Mouse (Mus musculus) myocyte (in vitro differentiated cells): ENCODE data around the gene Slc11a2. TPM values are rescaled to one million over a fixed set of nuclear protein-coding genes. Genes with fewer than 3 reads are reported as not detected.

Experiments
- H3K27me3 ChIP-seq: one replicate; pipeline ENCODE4 v1.6.1; 2011; ENCODE audit not compliant: control insufficient read depth, insufficient read depth, insufficient read length
- H3K36me3 ChIP-seq: one replicate; pipeline ENCODE4 v1.6.1; 2011; ENCODE audit not compliant: control insufficient read depth, insufficient read depth
- H3K4me2 ChIP-seq: one replicate; pipeline ENCODE4 v1.6.1; 2011; ENCODE audit warnings: low read depth, control low read depth
- H3K4me3 ChIP-seq: one replicate; pipeline ENCODE4 v1.5.1; 2011; ENCODE audit warnings: mild to moderate bottlenecking, control low read depth, moderate library complexity
- H3K79me2 ChIP-seq: one replicate; pipeline ENCODE4 v1.6.1; 2011; ENCODE audit not compliant: control insufficient read depth, insufficient read depth
- H3ac ChIP-seq: one replicate; pipeline ENCODE4 v1.6.1; 2011; ENCODE audit not compliant: control insufficient read depth, insufficient read length
- CEBPB ChIP-seq: IDR thresholded peaks from 2 replicates; pipeline ENCODE4 v1.6.1; 2011; ENCODE audit warnings: mild to moderate bottlenecking, moderate library complexity; ENCODE audit not compliant: poor library complexity, insufficient read depth, severe bottlenecking
- E2F4 ChIP-seq: IDR thresholded peaks from one replicate; pipeline ENCODE4 v1.6.1; 2011; ENCODE audit warnings: mild to moderate bottlenecking, control low read depth, moderate library complexity; ENCODE audit not compliant: insufficient read depth
- MAX ChIP-seq: IDR thresholded peaks from one replicate; pipeline ENCODE4 v1.6.1; 2011; ENCODE audit warnings: low read depth, mild to moderate bottlenecking, control low read depth
- MYOD1 ChIP-seq, 3 experiments: IDR thresholded peaks; one replicate each; pipeline ENCODE4 v1.6.1; 2011; ENCODE audit warnings: control low read depth in 2 of 3, low read depth in 2 of 3, mild to moderate bottlenecking in 2 of 3, moderate library complexity in 1 of 3; ENCODE audit not compliant: insufficient read length in 2 of 3, control insufficient read depth in 1 of 3
- MYOG ChIP-seq, 3 experiments: IDR thresholded peaks; one replicate each; pipeline ENCODE4 v1.6.1; 2011; ENCODE audit warnings: control low read depth in 2 of 3, low read depth in 2 of 3, mild to moderate bottlenecking in 2 of 3; ENCODE audit not compliant: insufficient read length in 2 of 3, control insufficient read depth in 1 of 3, insufficient read depth in 1 of 3
- POLR2A ChIP-seq: IDR thresholded peaks from one replicate; pipeline ENCODE4 v1.6.1; 2011; ENCODE audit warnings: low read depth, mild to moderate bottlenecking, control low read depth, moderate library complexity; ENCODE audit not compliant: insufficient read length
- POLR2AphosphoS2 ChIP-seq: IDR thresholded peaks from one replicate; pipeline ENCODE4 v1.6.1; 2011; ENCODE audit warnings: low read depth, control low read depth; ENCODE audit not compliant: insufficient read length
- REST ChIP-seq: IDR thresholded peaks from one replicate; pipeline ENCODE4 v1.6.1; 2011; ENCODE audit warnings: mild to moderate bottlenecking, control low read depth, moderate library complexity; ENCODE audit not compliant: insufficient read depth, insufficient read length
- SRF ChIP-seq: IDR thresholded peaks from one replicate; pipeline ENCODE4 v1.6.1; 2011; ENCODE audit warnings: low read depth; ENCODE audit not compliant: control insufficient read depth, insufficient read length
- TCF12 ChIP-seq: IDR thresholded peaks from one replicate; pipeline ENCODE4 v1.6.1; 2011; ENCODE audit warnings: mild to moderate bottlenecking, control low read depth; ENCODE audit not compliant: poor library complexity, insufficient read depth, severe bottlenecking
- TCF3 ChIP-seq: IDR thresholded peaks from one replicate; pipeline ENCODE4 v1.6.1; 2011; ENCODE audit warnings: low read depth, control low read depth; ENCODE audit not compliant: insufficient read length
- USF1 ChIP-seq: IDR thresholded peaks from one replicate; pipeline ENCODE4 v1.6.1; 2011; ENCODE audit warnings: low read depth, mild to moderate bottlenecking, control low read depth, moderate library complexity
- polyA plus RNA-seq: library from polyadenylated mRNA; unstranded; fragments of >200 nt; fragmentation: generic; extraction: Trizol; gene quantifications from one replicate; pipeline ENCODE4 v1.2.1, GENCODE M21; 2012; ENCODE audit warnings: missing spikeins

Slc11a2 gene
- polyA plus RNA-seq, 1 experiment = 48.2 TPM

GRCm38 (mm10) chr15:100414942-100415341 lies 9.9 kb downstream of the Slc11a2 start:
- Histone ChIP-seq H3K27me3 (no peaks in the 10 kb centered on the region), H3K4me2 (no peak overlapping the region), H3K36me3 (no peaks in the 10 kb centered on the region), H3K4me3 (no peak overlapping the region), H3K79me2 (peaks cover 80% of the 10 kb centered on the region), H3ac (no peak overlapping the region)
- TF ChIP-seq TCF12 (no peak), POLR2A (no peak), SRF (no peak), REST (no peak), USF1 (no peak), POLR2AphosphoS2 (no peak), E2F4 (no peak), MAX (no peak), MYOD1 (IDR thresholded peaks at IDR 0.05; ENCODE audit: control insufficient read depth in 1 of 3, insufficient read length in 2 of 3, low read depth in 2 of 3) (no peak), TCF3 (no peak), CEBPB (no peak), MYOG (IDR thresholded peaks at IDR 0.05; ENCODE audit: control insufficient read depth in 1 of 3, insufficient read depth in 1 of 3, insufficient read length in 2 of 3, low read depth in 2 of 3) (no peak)

DNA sequence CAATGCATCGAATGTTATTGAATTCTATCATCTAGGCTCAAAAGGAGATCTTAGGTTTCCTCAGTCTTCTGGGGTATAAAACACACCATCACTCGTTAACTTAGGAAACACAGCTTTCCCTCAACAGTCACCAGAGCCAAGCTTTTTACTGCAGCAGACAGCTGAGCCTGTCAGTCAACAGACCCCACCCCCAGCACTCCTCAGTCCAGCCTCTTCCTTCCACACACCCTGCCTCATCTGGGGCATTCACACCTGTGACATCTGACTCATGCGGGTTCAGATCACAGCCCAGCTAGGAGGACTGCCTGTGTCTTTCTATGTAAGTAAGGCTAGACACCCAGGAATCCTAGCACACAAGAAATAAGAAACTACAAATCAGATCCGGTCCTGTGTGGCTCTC lies 10.9 kb downstream of the Slc11a2 start:
- TF ChIP-seq POLR2A (no peak), TCF3 (peak; percentile 93), MYOG (IDR thresholded peaks at IDR 0.05; ENCODE audit: control insufficient read depth in 1 of 3, insufficient read depth in 1 of 3, insufficient read length in 2 of 3, low read depth in 2 of 3) (peak; percentile 78 to 97 (median 97)), TCF12 (peak; percentile 90), E2F4 (no peak), MYOD1 (IDR thresholded peaks at IDR 0.05; ENCODE audit: control insufficient read depth in 1 of 3, insufficient read length in 2 of 3, low read depth in 2 of 3) (peak; percentile 100)
- Histone ChIP-seq H3K4me2 (peak overlapping the region; percentile 66), H3K27me3 (no peaks in the 10 kb centered on the region), H3K4me3 (no peak overlapping the region), H3K36me3 (no peaks in the 10 kb centered on the region), H3ac (no peak overlapping the region), H3K79me2 (peaks cover 73% of the 10 kb centered on the region)

- Histone ChIP-seq H3K36me3 (peaks cover 3% of the 10 kb centered on the region), H3K79me2 (peaks cover 66% of the 10 kb centered on the region), H3ac (no peak overlapping the region), H3K4me2 (peak overlapping the region; percentile 66), H3K27me3 (no peaks in the 10 kb centered on the region), H3K4me3 (no peak overlapping the region)
- TF ChIP-seq USF1 (no peak), E2F4 (no peak), REST (no peak), TCF3 (no peak), MYOG (IDR thresholded peaks at IDR 0.05; ENCODE audit: control insufficient read depth in 1 of 3, insufficient read depth in 1 of 3, insufficient read length in 2 of 3, low read depth in 2 of 3) (no peak), MAX (no peak), POLR2A (no peak), TCF12 (no peak), CEBPB (no peak), SRF (no peak), MYOD1 (IDR thresholded peaks at IDR 0.05; ENCODE audit: control insufficient read depth in 1 of 3, insufficient read length in 2 of 3, low read depth in 2 of 3) (no peak), POLR2AphosphoS2 (no peak)
These were observed 11.6 kb downstream of the Slc11a2 start for GRCm38 (mm10) chr15:100413306-100413705.

GRCm38 (mm10) chr15:100411731-100412130 lies 13.1 kb downstream of the Slc11a2 start:
- no peak overlapping the region for H3K4me2 ChIP-seq
- TF ChIP-seq CEBPB = no peak
- TF ChIP-seq TCF12 = no peak
- peak in 1 of 3 experiments; percentile 1 for TF ChIP-seq MYOD1 (IDR thresholded peaks at IDR 0.05; ENCODE audit: control insufficient read depth in 1 of 3, insufficient read length in 2 of 3, low read depth in 2 of 3)
- H3K36me3 ChIP-seq = peaks cover 10% of the 10 kb centered on the region
- no peak overlapping the region for H3ac ChIP-seq
- H3K4me3 ChIP-seq = no peak overlapping the region
- H3K27me3 ChIP-seq = no peaks in the 10 kb centered on the region
- peaks cover 52% of the 10 kb centered on the region for H3K79me2 ChIP-seq

DNA sequence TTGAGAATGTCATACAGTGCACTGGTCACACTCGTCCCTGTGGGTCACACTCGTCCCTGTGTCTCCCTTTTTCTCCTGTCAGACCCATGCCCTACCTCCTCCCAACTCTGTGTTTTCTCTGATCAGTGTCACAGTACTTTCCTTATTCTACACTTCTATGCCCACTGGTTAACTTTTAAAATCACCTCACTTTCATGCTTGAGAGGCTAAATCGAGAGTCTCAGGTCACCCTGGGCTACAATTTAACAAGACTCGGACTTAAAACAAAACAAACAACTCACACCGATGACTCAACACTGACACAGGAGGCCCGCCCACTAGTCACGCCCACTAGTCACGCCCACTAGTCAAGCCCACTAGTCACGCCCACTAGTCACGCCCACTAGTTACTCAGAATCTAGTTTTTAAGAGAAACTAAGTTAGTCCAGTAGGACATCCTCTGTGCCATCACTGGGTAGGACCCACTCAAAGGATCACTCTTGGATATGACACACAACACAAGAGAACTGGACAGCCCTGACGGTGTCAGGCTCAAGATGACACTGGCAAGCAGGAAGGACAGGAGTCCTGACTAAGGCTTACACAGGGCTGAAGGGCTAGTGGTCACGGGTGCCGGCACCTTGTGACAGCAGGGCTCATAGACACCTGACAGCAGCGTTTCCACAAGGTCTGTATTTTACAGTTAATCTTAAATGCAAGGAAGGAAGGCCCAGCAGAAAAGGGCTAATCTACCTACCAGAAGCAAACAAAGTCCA lies 13.8 kb downstream of the Slc11a2 start:
- Histone ChIP-seq H3K36me3 (peaks cover 15% of the 10 kb centered on the region), H3K79me2 (peaks cover 52% of the 10 kb centered on the region), H3K4me3 (no peak overlapping the region), H3K4me2 (peak overlapping the region; percentile 67), H3ac (no peak overlapping the region), H3K27me3 (no peaks in the 10 kb centered on the region)
- no peak for TF ChIP-seq MYOD1 (IDR thresholded peaks at IDR 0.05; ENCODE audit: control insufficient read depth in 1 of 3, insufficient read length in 2 of 3, low read depth in 2 of 3)
- TF ChIP-seq CEBPB = 0 out of 2 replicates have a peak, but pooled peaks have one; percentile 31
- no peak for TF ChIP-seq MYOG (IDR thresholded peaks at IDR 0.05; ENCODE audit: control insufficient read depth in 1 of 3, insufficient read depth in 1 of 3, insufficient read length in 2 of 3, low read depth in 2 of 3)
